Comparison of ENCODE assay signal across 31 mouse cellular contexts in the genomic region with DNA sequence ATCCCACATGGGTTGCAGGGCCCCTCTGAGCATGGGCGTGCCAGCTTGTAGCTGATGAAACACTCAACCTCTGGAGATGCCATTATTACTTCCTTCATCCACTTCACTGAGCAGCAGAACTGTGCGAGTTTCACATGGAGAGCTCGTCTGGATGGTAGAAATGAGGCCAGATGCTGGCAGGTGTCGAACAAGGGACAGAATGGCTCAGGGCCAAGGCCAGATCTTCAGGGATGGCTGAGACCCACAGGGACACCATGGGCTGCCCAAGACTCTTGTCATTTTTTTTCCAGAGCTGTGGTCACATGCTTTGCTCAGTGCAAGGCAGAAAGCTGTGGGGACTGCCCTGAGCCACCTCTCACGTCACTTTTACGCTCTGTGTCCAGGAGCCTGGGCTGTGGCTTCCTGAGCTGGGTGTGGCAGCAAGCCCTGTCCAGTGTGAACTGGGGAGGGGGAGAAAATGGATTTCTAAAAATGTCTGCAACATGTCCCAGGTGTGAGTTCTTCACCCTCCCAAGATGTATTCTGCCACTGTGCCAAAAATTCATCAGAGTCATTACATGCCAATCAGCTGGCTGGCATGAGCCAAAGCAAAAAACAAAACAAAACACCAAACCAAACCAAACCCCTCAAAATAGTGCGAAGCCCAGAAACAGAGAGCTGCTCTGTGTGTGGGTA. TPM values are rescaled to one million over a fixed set of nuclear protein-coding genes. Genes with fewer than 3 reads are reported as not detected.
DNase-seq lines count a peak whose midpoint lies in the region; ATAC-seq and TF ChIP-seq lines count a peak whose summit lies in the region.
"Had no signal": no experiment of that assay in that cellular context is flagged by ENCODE, and none has a peak within 500 bp of the region (broad histone marks: within the 10 kb centered on the region; RNA-seq: fewer than 3 reads in every experiment).

No protein-coding gene starts in this region.

- H3K4me2 ChIP-seq in hindbrain, postnatal 0 days (ENCODE audit: low read depth, low read length) = no peak overlapping the region
- H3K4me2 ChIP-seq in hindbrain, embryonic 13.5 days = no peak overlapping the region
- H3K4me2 ChIP-seq: embryonic facial prominence, embryonic 15.5 days; forebrain, embryonic 12.5 days; liver, embryonic 12.5 days; midbrain, embryonic 12.5 days; neural tube, embryonic 13.5 days had no signal

- DNase-seq in cerebellum, adult 9-11 months = peak; percentile 20
- no peak for DNase-seq in cerebellum, adult 11 months
- DNase-seq in hindbrain, postnatal 0 days (ENCODE audit: low spot score) = no peak
- peak; percentile 81 for DNase-seq in left cerebral cortex, postnatal 4 days
- DNase-seq in left cerebral cortex, postnatal 25 days (ENCODE audit: low spot score in 2 of 2) = no peak
- DNase-seq in T-cell, adult 2 months (ENCODE audit: low spot score) = no peak
- DNase-seq: adrenal gland, postnatal 25 days; forebrain, postnatal 0 days; gastrocnemius, postnatal 14 days; heart, postnatal 14 days; kidney, adult 9 months; kidney, postnatal 10 days; liver, postnatal 0 days; lung, postnatal 36 days; thymus, adult 2 months; thymus, postnatal 36 days had no signal

- no peak overlapping the region; the same call in 1 of the 2 replicates for H3K27ac ChIP-seq in hindbrain, postnatal 0 days
- H3K27ac ChIP-seq in hindbrain, embryonic 13.5 days = no peak overlapping the region
- H3K27ac ChIP-seq: embryonic facial prominence, embryonic 10.5 days; embryonic facial prominence, embryonic 15.5 days; forebrain, embryonic 12.5 days; hindbrain, embryonic 10.5 days; liver, embryonic 12.5 days; midbrain, embryonic 12.5 days; neural tube, embryonic 13.5 days had no signal

- no peaks in the 10 kb centered on the region for H3K27me3 ChIP-seq in hindbrain, postnatal 0 days (ENCODE audit: insufficient read depth, low read length)
- no peaks in the 10 kb centered on the region for H3K27me3 ChIP-seq in hindbrain, embryonic 13.5 days
- H3K27me3 ChIP-seq: embryonic facial prominence, embryonic 15.5 days; forebrain, embryonic 12.5 days; midbrain, embryonic 12.5 days; neural tube, embryonic 13.5 days had no signal

- H3K4me1 ChIP-seq in hindbrain, postnatal 0 days (ENCODE audit: insufficient read depth, low read length) = no peaks in the 10 kb centered on the region
- H3K4me1 ChIP-seq in hindbrain, embryonic 13.5 days (replicated peaks) = peaks cover 12% of the 10 kb centered on the region; the same call in 1 of the 2 replicates
- H3K4me1 ChIP-seq: forebrain, embryonic 12.5 days; liver, embryonic 12.5 days; megakaryocyte, embryonic 14.5 days; midbrain, embryonic 12.5 days had no signal

- H3K4me3 ChIP-seq in hindbrain, postnatal 0 days (ENCODE audit: low read length) = no peak overlapping the region
- H3K4me3 ChIP-seq in hindbrain, embryonic 13.5 days = no peak overlapping the region
- H3K4me3 ChIP-seq: embryonic facial prominence, embryonic 10.5 days; embryonic facial prominence, embryonic 15.5 days; forebrain, embryonic 12.5 days; hindbrain, embryonic 10.5 days; liver, embryonic 12.5 days; megakaryocyte, embryonic 14.5 days; midbrain, embryonic 12.5 days; myocyte; neural tube, embryonic 13.5 days had no signal

- TF ChIP-seq CTCF in hindbrain, postnatal 0 days (IDR thresholded peaks at IDR 0.05; ENCODE audit: low read depth) = no peak

- no peaks in the 10 kb centered on the region for H3K36me3 ChIP-seq in hindbrain, postnatal 0 days (ENCODE audit: insufficient read depth, low read length)
- no peaks in the 10 kb centered on the region for H3K36me3 ChIP-seq in hindbrain, embryonic 13.5 days
- H3K36me3 ChIP-seq: embryonic facial prominence, embryonic 10.5 days; embryonic facial prominence, embryonic 15.5 days; forebrain, embryonic 12.5 days; hindbrain, embryonic 10.5 days; liver, embryonic 12.5 days; midbrain, embryonic 12.5 days; neural tube, embryonic 13.5 days had no signal

- 56% methylated on average over 7 of the region's 7 CpGs for WGBS in hindbrain, postnatal 0 days
- 75% methylated on average over 7 of the region's 7 CpGs for WGBS in hindbrain, embryonic 13.5 days

- intact Hi-C loops in left cerebral cortex, postnatal 4 days (cut with DNase I) = no loop called here
- intact Hi-C loops in left cerebral cortex, postnatal 25 days (cut with DNase I) = no loop called here

- no peak overlapping the region for H3K9ac ChIP-seq in hindbrain, postnatal 0 days (replicated peaks; ENCODE audit: low read length)
- no peak overlapping the region for H3K9ac ChIP-seq in hindbrain, embryonic 13.5 days
- H3K9ac ChIP-seq: embryonic facial prominence, embryonic 15.5 days; forebrain, embryonic 12.5 days; forebrain, postnatal 0 days; liver, embryonic 12.5 days; liver, postnatal 0 days; midbrain, embryonic 12.5 days; neural tube, embryonic 13.5 days had no signal

- no peaks in the 10 kb centered on the region for H3K9me3 ChIP-seq in hindbrain, postnatal 0 days (ENCODE audit: low read length)
- H3K9me3 ChIP-seq in hindbrain, embryonic 13.5 days = no peaks in the 10 kb centered on the region
- H3K9me3 ChIP-seq: embryonic facial prominence, embryonic 10.5 days; embryonic facial prominence, embryonic 15.5 days; forebrain, embryonic 12.5 days; hindbrain, embryonic 10.5 days; liver, embryonic 12.5 days; midbrain, embryonic 12.5 days; neural tube, embryonic 13.5 days had no signal

- ATAC-seq in hindbrain, postnatal 0 days = peak; percentile 44; the same call in 1 of the 2 replicates
- no peak for ATAC-seq in hindbrain, embryonic 13.5 days (ENCODE audit: low FRiP score)
- ATAC-seq: forebrain, postnatal 0 days; intestine, postnatal 0 days; liver, embryonic 12.5 days; liver, postnatal 0 days had no signal

RNA-seq across cellular contexts. Expression of gene Ccdc121, which starts 51.7 kb away (rescaled TPM):
- 0.16 TPM in 1 of 2 replicates, not detected in the other for total RNA-seq in hindbrain, postnatal 0 days (2014; rRNA removed)
- polyA plus RNA-seq in hindbrain, postnatal 0 days (2015; fragmentation: Nextera tagmentation; extraction: Ambion mirVana) = 0.25 TPM in 2 replicates
- polyA plus RNA-seq in hindbrain, embryonic 13.5 days (2015; fragmentation: Nextera tagmentation; extraction: Ambion mirVana) = not detected in 2 replicates
- total RNA-seq in left cerebral cortex, postnatal 4 days (2021) = under 1 TPM in 1 of 2 experiments, not detected in 1; 0.44 TPM
- total RNA-seq in left cerebral cortex, postnatal 25 days (2021) = under 1 TPM; 0.25 to 0.30 TPM
- total RNA-seq: adrenal gland, adult 18-20 months; adrenal gland, postnatal 25 days; common myeloid progenitor, adult 5-6 weeks; gastrocnemius, postnatal 14 days; granulocyte monocyte progenitor cell, adult 5-6 weeks; heart, postnatal 14 days had no signal
- polyA plus RNA-seq: forebrain, embryonic 12.5 days; intestine, postnatal 0 days; large intestine, adult 2 months; liver, embryonic 12.5 days; liver, postnatal 0 days; myocyte; neural tube, embryonic 13.5 days; thymus, adult 2 months had no signal

Comparison
In these comparisons a context has a peak if more than half of its experiments do, and no peak if none do; other contexts are left out.
1. DNase-seq: peak in cerebellum, adult 9-11 months (single experiment) and left cerebral cortex, postnatal 4 days (single experiment); none in cerebellum, adult 11 months (single experiment), hindbrain, postnatal 0 days (single experiment), left cerebral cortex, postnatal 25 days (0 of 2) and T-cell, adult 2 months (single experiment).